Mouse (Mus musculus): ENCODE results near the gene Rsph6a. TPM values are rescaled to one million over a fixed set of nuclear protein-coding genes. Genes with fewer than 3 reads are reported as not detected.
A peak's percentile ranks its signal among the peaks of the same experiment; 100 is the strongest.
"Not testable (repeated sequence)": the region's sequence is repeated elsewhere in the genome, so short reads cannot be mapped to it uniquely, and the experiment has no call there.

Gene Rsph6a
- polyA plus RNA-seq, 1 experiment, result 0.06 TPM

- 2% methylated on average over 2 of the region's 2 CpGs for WGBS
- peaks cover 11% of the 10 kb centered on the region for H3K27me3 ChIP-seq (ENCODE audit: control insufficient read depth, insufficient read depth, low read length)
- H3K4me3 ChIP-seq (ENCODE audit: extremely low read depth, insufficient read depth, insufficient read length), result no peak overlapping the region
- DNase-seq (ENCODE audit: low read depth in 1 of 2, low spot score in 2 of 2), result peak; percentile 57 to 69
- no peaks in the 10 kb centered on the region for H3K4me1 ChIP-seq (ENCODE audit: control insufficient read depth, insufficient read depth, insufficient read length)
- no peak for TF ChIP-seq POLR2A (IDR thresholded peaks at IDR 0.05; ENCODE audit: low read depth, low read length)
- TF ChIP-seq CTCF (IDR thresholded peaks at IDR 0.05; ENCODE audit: extremely low read depth, insufficient read depth, insufficient read length, insufficient replicate concordance), result peak; percentile 78; the same call in 1 of the 2 replicates
- no peak overlapping the region for H3K27ac ChIP-seq (ENCODE audit: insufficient read depth, low read length)
- no peaks in the 10 kb centered on the region for H3K36me3 ChIP-seq (ENCODE audit: control insufficient read depth, insufficient read depth, low read length)
Observed at GRCm38 (mm10) chr7:19068707-19069106, 14.2 kb downstream of the Rsph6a start.

DNA sequence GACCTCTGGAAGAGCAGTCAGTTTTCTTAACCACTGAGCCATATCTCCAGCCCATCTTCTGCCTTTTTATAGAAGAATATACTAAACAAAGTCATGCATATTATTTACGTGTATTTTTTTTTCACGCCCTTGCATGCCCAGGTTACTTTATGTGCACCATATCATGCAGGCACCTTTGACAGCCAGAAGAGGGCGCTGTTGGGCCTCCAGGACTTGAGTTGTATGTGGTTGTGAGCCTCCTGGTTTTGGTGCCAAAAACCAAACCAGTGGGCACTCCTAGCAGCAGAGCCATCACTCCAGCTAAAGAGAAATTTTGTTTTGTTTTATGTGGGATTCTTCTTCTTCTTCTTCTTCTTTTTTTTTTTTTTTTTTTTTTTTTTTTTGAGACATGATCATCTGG, 15.0 kb downstream of the Rsph6a start:
- Histone ChIP-seq H3K36me3 (ENCODE audit: control insufficient read depth, insufficient read depth, low read length) (no peaks in the 10 kb centered on the region), H3K27ac (ENCODE audit: insufficient read depth, low read length) (no peak overlapping the region), H3K4me1 (ENCODE audit: control insufficient read depth, insufficient read depth, insufficient read length) (no peaks in the 10 kb centered on the region), H3K27me3 (ENCODE audit: control insufficient read depth, insufficient read depth, low read length) (peaks cover 13% of the 10 kb centered on the region), H3K4me3 (ENCODE audit: extremely low read depth, insufficient read depth, insufficient read length) (no peak overlapping the region)
- WGBS, result 52% methylated on average over 3 of the region's 3 CpGs
- TF ChIP-seq POLR2A (IDR thresholded peaks at IDR 0.05; ENCODE audit: low read depth, low read length) (no peak), CTCF (IDR thresholded peaks at IDR 0.05; ENCODE audit: extremely low read depth, insufficient read depth, insufficient read length, insufficient replicate concordance) (peak; percentile 23; the same call in 1 of the 2 replicates)
- DNase-seq (ENCODE audit: low read depth in 1 of 2, low spot score in 2 of 2), result no peak

GRCm38 (mm10) chr7:19071024-19071423, 16.5 kb downstream of the Rsph6a start:
- H3K27me3 ChIP-seq (ENCODE audit: control insufficient read depth, insufficient read depth, low read length), result peaks cover 17% of the 10 kb centered on the region
- WGBS, result 34% methylated on average over 3 of the region's 3 CpGs

DNA sequence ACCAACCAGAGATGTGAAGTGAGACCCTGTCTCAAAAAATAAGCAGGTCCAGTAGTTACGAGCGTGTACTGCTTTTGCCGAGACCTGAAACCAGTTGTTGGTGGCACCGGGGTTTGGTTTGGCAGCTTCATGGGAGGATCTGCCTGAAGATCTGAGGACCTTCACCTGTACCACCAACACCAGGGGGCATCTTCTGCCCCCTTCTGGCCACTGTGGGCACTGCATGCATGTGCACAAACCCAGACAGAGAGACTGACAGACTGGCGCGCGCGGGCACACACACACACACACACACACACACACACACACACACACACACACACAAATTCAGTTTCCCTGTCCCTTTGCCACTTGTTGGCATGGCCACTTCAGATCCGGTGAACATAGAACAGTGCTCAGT, 19.0 kb downstream of the Rsph6a start:
- no peak for DNase-seq (ENCODE audit: low read depth in 1 of 2, low spot score in 2 of 2)
- no peak overlapping the region for H3K4me3 ChIP-seq (ENCODE audit: extremely low read depth, insufficient read depth, insufficient read length)
- no peak overlapping the region for H3K27ac ChIP-seq (ENCODE audit: insufficient read depth, low read length)
- peaks cover 19% of the 10 kb centered on the region for H3K4me1 ChIP-seq (ENCODE audit: control insufficient read depth, insufficient read depth, insufficient read length)
- TF ChIP-seq CTCF (IDR thresholded peaks at IDR 0.05; ENCODE audit: extremely low read depth, insufficient read depth, insufficient read length, insufficient replicate concordance), result 0 out of 2 replicates have a peak, but pooled peaks have one; percentile 10
- TF ChIP-seq POLR2A (IDR thresholded peaks at IDR 0.05; ENCODE audit: low read depth, low read length), result no peak
- 71% methylated on average over 9 of the region's 9 CpGs for WGBS
- no peaks in the 10 kb centered on the region for H3K36me3 ChIP-seq (ENCODE audit: control insufficient read depth, insufficient read depth, low read length)
- peaks cover 17% of the 10 kb centered on the region for H3K27me3 ChIP-seq (ENCODE audit: control insufficient read depth, insufficient read depth, low read length)

More at GRCm38 (mm10) chr7:19071024-19071423, 16.5 kb downstream of the Rsph6a start:
- not testable (repeated sequence) for H3K4me3 ChIP-seq (ENCODE audit: extremely low read depth, insufficient read depth, insufficient read length); H3K36me3 ChIP-seq (ENCODE audit: control insufficient read depth, insufficient read depth, low read length); H3K27ac ChIP-seq (ENCODE audit: insufficient read depth, low read length); H3K4me1 ChIP-seq (ENCODE audit: control insufficient read depth, insufficient read depth, insufficient read length); DNase-seq (ENCODE audit: low read depth in 1 of 2, low spot score in 2 of 2)

DNA sequence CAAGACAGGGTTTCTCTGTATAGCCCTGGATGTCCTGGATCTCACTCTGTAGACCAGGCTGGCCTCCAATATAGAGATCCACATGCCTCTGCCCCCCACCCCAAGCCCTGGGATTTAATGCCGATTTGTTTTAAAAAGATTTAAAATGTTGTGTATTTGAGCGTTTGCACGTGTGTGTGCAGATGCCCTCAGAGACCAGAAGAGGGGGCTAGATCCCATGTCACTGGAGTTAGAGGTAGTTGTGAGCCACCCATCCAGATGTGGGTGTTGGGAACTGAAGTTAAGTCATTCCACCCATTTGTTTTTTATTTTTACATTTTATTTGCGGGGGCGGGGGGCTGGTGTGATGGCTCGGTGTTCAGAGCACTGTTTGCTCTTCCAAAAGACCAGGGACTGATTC, 20.0 kb downstream of the Rsph6a start:
- H3K4me1 ChIP-seq (ENCODE audit: control insufficient read depth, insufficient read depth, insufficient read length), result peaks cover 19% of the 10 kb centered on the region
- no peak for DNase-seq (ENCODE audit: low read depth in 1 of 2, low spot score in 2 of 2)
- no peak overlapping the region for H3K4me3 ChIP-seq (ENCODE audit: extremely low read depth, insufficient read depth, insufficient read length)
- 94% methylated on average over 6 of the region's 6 CpGs for WGBS
- H3K27ac ChIP-seq (ENCODE audit: insufficient read depth, low read length), result no peak overlapping the region
- peaks cover 20% of the 10 kb centered on the region for H3K27me3 ChIP-seq (ENCODE audit: control insufficient read depth, insufficient read depth, low read length)
- TF ChIP-seq CTCF (IDR thresholded peaks at IDR 0.05; ENCODE audit: extremely low read depth, insufficient read depth, insufficient read length, insufficient replicate concordance) (no peak), POLR2A (IDR thresholded peaks at IDR 0.05; ENCODE audit: low read depth, low read length) (no peak)
- H3K36me3 ChIP-seq (ENCODE audit: control insufficient read depth, insufficient read depth, low read length), result no peaks in the 10 kb centered on the region

- TF ChIP-seq POLR2A (IDR thresholded peaks at IDR 0.05; ENCODE audit: low read depth, low read length), result no peak
- TF ChIP-seq CTCF (IDR thresholded peaks at IDR 0.05; ENCODE audit: extremely low read depth, insufficient read depth, insufficient read length, insufficient replicate concordance), result no peak
Observed at GRCm38 (mm10) chr7:19075231-19075630, 20.7 kb downstream of the Rsph6a start.

DNA sequence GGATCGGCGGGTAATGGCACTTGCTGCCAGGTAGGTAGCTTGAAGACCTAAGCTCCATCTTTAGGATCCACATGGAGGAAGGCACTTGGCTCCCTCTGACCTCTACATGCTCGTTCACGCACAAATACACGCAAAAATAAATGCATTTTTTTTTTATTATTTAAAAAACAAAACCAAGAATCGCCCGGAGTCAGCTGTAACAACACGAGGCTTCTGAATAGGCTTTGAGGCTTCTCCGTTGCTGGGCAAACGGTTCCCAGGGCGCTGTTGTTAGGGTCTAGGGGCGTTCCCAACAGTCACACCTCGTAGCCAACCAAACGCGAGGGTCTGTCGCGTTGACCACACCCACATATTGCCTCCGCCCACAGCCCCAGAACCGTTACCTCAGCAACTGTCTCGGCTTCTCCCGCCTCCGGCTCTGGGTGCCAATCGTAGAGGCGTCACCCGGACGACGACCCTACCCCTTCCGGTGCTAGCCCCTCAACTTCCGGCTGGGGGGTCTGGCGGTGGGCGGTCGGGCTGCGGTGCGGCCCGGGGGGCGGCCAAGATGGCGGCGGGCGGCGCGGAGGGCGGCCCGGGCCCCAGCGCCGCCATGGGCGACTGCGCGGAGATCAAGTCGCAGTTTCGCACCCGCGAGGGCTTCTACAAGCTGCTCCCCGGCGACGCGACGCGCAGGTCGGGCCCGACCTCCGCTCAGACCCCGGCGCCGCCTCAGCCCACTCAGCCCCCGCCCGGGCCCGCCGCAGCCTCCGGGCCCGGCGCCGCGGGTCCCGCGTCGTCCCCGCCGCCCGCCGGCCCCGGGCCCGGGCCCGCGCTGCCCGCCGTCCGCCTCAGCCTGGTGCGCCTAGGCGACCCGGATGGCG, 21.5 kb downstream of the Rsph6a start, which contains the start of gene Dmwd:
Gene Dmwd (plus strand): TSS at position 505 of the 863 bp plus-strand sequence.
- peaks cover 18% of the 10 kb centered on the region for H3K27me3 ChIP-seq (ENCODE audit: control insufficient read depth, insufficient read depth, low read length)
- peak in 1 of 2 experiments; percentile 66 for DNase-seq (ENCODE audit: low read depth in 1 of 2, low spot score in 2 of 2)
- H3K4me1 ChIP-seq (ENCODE audit: control insufficient read depth, insufficient read depth, insufficient read length), result peaks cover 19% of the 10 kb centered on the region
- no peaks in the 10 kb centered on the region for H3K36me3 ChIP-seq (ENCODE audit: control insufficient read depth, insufficient read depth, low read length)
- no peak for TF ChIP-seq CTCF (IDR thresholded peaks at IDR 0.05; ENCODE audit: extremely low read depth, insufficient read depth, insufficient read length, insufficient replicate concordance)
- no peak for TF ChIP-seq POLR2A (IDR thresholded peaks at IDR 0.05; ENCODE audit: low read depth, low read length)
- 1% methylated on average over 86 of the region's 91 CpGs for WGBS
- peak within 1 kb of the TSS; percentile 44 for H3K4me3 ChIP-seq (ENCODE audit: extremely low read depth, insufficient read depth, insufficient read length)
- no peak within 1 kb of the TSS; the same call in 1 of the 2 replicates for H3K27ac ChIP-seq (ENCODE audit: insufficient read depth, low read length)

More at GRCm38 (mm10) chr7:19075231-19075630, 20.7 kb downstream of the Rsph6a start:
- WGBS, result 53% methylated on average over 5 of the region's 5 CpGs
- Histone ChIP-seq H3K4me3 (ENCODE audit: extremely low read depth, insufficient read depth, insufficient read length) (peak overlapping the region; percentile 14; the same call in 1 of the 2 replicates), H3K27ac (ENCODE audit: insufficient read depth, low read length) (no peak overlapping the region), H3K27me3 (ENCODE audit: control insufficient read depth, insufficient read depth, low read length) (peaks cover 19% of the 10 kb centered on the region), H3K36me3 (ENCODE audit: control insufficient read depth, insufficient read depth, low read length) (no peaks in the 10 kb centered on the region), H3K4me1 (ENCODE audit: control insufficient read depth, insufficient read depth, insufficient read length) (peaks cover 19% of the 10 kb centered on the region)
- DNase-seq (ENCODE audit: low read depth in 1 of 2, low spot score in 2 of 2), result no peak

All from spleen, adult 2 months (tissue).